Mouse (Mus musculus) E14TG2a.4 (cell line): ENCODE measurements around the gene Mphosph9.

Experiments used
- CTCF ChIP-seq: conservative IDR thresholded peaks from 2 replicates; pipeline ENCODE4 v1.5.1; 2014; ENCODE audit warnings: low read length
- NANOG ChIP-seq: IDR thresholded peaks from 2 replicates; pipeline ENCODE4 v1.6.1; 2014; ENCODE audit warnings: borderline replicate concordance, low read length, mixed read lengths

- TF ChIP-seq CTCF, result no peak
- no peak for TF ChIP-seq NANOG
Measured at GRCm38 (mm10) chr5:124253555-124253954, 74.2 kb downstream of the Mphosph9 start.
